Mouse (Mus musculus): ENCODE measurements around the gene Gm5737.

GRCm38 (mm10) chr7:120839786-120840185 is 27.6 kb downstream of the Gm5737 start:
- no peak for TF ChIP-seq CTCF (IDR thresholded peaks at IDR 0.05; ENCODE audit: low read depth, low read length)
- no peak for TF ChIP-seq GATA1 (IDR thresholded peaks at IDR 0.05; ENCODE audit: borderline replicate concordance, low read length)
- TF ChIP-seq GATA2 (IDR thresholded peaks at IDR 0.05; ENCODE audit: borderline replicate concordance, low read depth, low read length): no peak

Data from G1E (cell line).